8 mouse cellular contexts compared by ENCODE assay signal in the genomic region with DNA sequence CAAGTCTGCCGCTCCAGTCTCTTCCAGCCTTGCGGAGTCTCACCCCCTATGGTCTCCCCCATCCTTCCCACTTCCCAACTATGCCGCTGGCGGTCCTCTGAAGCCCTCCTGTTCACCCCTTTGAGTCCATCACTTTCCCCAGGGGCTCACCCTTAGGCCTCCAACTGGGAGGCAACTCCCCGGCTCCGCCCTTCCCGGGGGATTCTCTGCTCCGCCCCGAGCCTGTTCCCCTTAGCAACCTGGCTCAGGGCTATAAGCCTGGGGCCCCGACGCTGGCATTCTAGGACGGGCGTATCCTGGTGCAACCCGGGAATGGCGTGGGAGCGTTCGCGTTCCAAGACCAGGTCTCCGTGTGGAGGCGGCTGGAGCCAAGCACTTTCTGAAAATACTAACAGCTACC. TPM values are rescaled to one million over a fixed set of nuclear protein-coding genes. Genes with fewer than 3 reads are reported as not detected.
A peak's percentile ranks its signal among the peaks of the same experiment; 100 is the strongest.
DNase-seq lines count a peak whose midpoint lies in the region; ATAC-seq lines count a peak whose summit lies in the region.

A gene (minus strand): TSS at position 381 of the 400 bp plus-strand sequence.

- H3K9me3 ChIP-seq in hindbrain, embryonic 12.5 days (replicated peaks) = no peaks in the 10 kb centered on the region
- H3K9me3 ChIP-seq in stomach, embryonic 14.5 days (ENCODE audit: control insufficient read depth, low read depth, low read length) = no peaks in the 10 kb centered on the region

- intact Hi-C loops in left cerebral cortex, postnatal 36 days (cut with DNase I) = no loop called here

- peak; percentile 71 for DNase-seq in NIH3T3 (ENCODE audit: low read depth)
- peak; percentile 60 to 74 for DNase-seq in adrenal gland, postnatal 4 days (ENCODE audit: low spot score in 2 of 2)
- DNase-seq in gastrocnemius, adult 18-20 months (ENCODE audit: low spot score) = peak; percentile 63
- DNase-seq in left cerebral cortex, postnatal 36 days (ENCODE audit: low spot score in 2 of 2) = peak in 1 of 2 experiments; percentile 11
- DNase-seq in cerebellum, adult 9-11 months = no peak

- peak within 1 kb of the TSS; percentile 24 for H3K9ac ChIP-seq in hindbrain, embryonic 12.5 days
- H3K9ac ChIP-seq in stomach, embryonic 14.5 days (replicated peaks; ENCODE audit: low read depth, low read length) = peak within 1 kb of the TSS; percentile 56; the same call in 1 of the 2 replicates

- ATAC-seq in hindbrain, embryonic 12.5 days (ENCODE audit: low FRiP score) = peak; percentile 85
- ATAC-seq in megakaryocyte progenitor cell, adult 5-6 weeks (replicated peaks; ENCODE audit: poor library complexity) = peak; percentile 15
- peak; percentile 92 for ATAC-seq in stomach, embryonic 14.5 days (ENCODE audit: insufficient number of reproducible peaks, insufficient read depth, low FRiP score, low read depth)

- peaks cover 19% of the 10 kb centered on the region for H3K4me1 ChIP-seq in hindbrain, embryonic 12.5 days
- H3K4me1 ChIP-seq in stomach, embryonic 14.5 days (ENCODE audit: control insufficient read depth, insufficient read depth, low read length) = peaks cover 25% of the 10 kb centered on the region

- H3K36me3 ChIP-seq in hindbrain, embryonic 12.5 days = no peaks in the 10 kb centered on the region
- no peaks in the 10 kb centered on the region for H3K36me3 ChIP-seq in stomach, embryonic 14.5 days (ENCODE audit: control insufficient read depth, insufficient read depth, low read length)

- H3K27ac ChIP-seq in hindbrain, embryonic 12.5 days = peak within 1 kb of the TSS; percentile 31; the same call in 1 of the 2 replicates
- peak within 1 kb of the TSS; percentile 93 for H3K27ac ChIP-seq in stomach, embryonic 14.5 days (ENCODE audit: low read length)

- 1% methylated on average over 20 of the region's 20 CpGs for WGBS in hindbrain, embryonic 12.5 days
- WGBS in stomach, embryonic 14.5 days = 3% methylated on average over 20 of the region's 20 CpGs

- H3K27me3 ChIP-seq in hindbrain, embryonic 12.5 days = peaks cover 34% of the 10 kb centered on the region
- no peaks in the 10 kb centered on the region for H3K27me3 ChIP-seq in stomach, embryonic 14.5 days (ENCODE audit: control insufficient read depth, insufficient read depth, low read length)

- H3K4me3 ChIP-seq in hindbrain, embryonic 12.5 days = peak within 1 kb of the TSS; percentile 32
- peak within 1 kb of the TSS; percentile 53 for H3K4me3 ChIP-seq in stomach, embryonic 14.5 days (ENCODE audit: low read depth, low read length)

- peak within 1 kb of the TSS; percentile 69 for H3K4me2 ChIP-seq in hindbrain, embryonic 12.5 days (replicated peaks)
- peak within 1 kb of the TSS; percentile 93 for H3K4me2 ChIP-seq in stomach, embryonic 14.5 days (replicated peaks; ENCODE audit: low read depth, low read length)

RNA-seq across cellular contexts. Expression of the gene that starts here (rescaled TPM):
- 10 to 100 TPM; 68.7 to 73.7 TPM for total RNA-seq in adrenal gland, postnatal 4 days (2021)
- total RNA-seq in gastrocnemius, adult 18-20 months (2021) = 1 to 10 TPM; 8.5 to 9.4 TPM
- 13.2 and 15.4 TPM in 2 replicates for polyA plus RNA-seq in hindbrain, embryonic 12.5 days (2016; fragmentation: Nextera tagmentation; extraction: Ambion mirVana)
- 10 to 100 TPM; 16.7 to 19.4 TPM for total RNA-seq in left cerebral cortex, postnatal 36 days (2021)
- 15.0 and 20.2 TPM in 2 replicates for total RNA-seq in megakaryocyte progenitor cell, adult 5-6 weeks (2015)
- 23.9 and 31.2 TPM in 2 replicates for total RNA-seq in megakaryocyte progenitor cell, adult 5-6 weeks (2017)
- polyA plus RNA-seq in stomach, embryonic 14.5 days (2014; fragmentation: Nextera tagmentation; extraction: Ambion mirVana) = 45.3 and 48.9 TPM in 2 replicates

Comparison
In these comparisons a context has a peak if more than half of its experiments do, and no peak if none do; other contexts are left out.
1. ATAC-seq: peak in every context shown above with its lines; median percentile 92 in stomach, embryonic 14.5 days; 85 in hindbrain, embryonic 12.5 days; 15 in megakaryocyte progenitor cell, adult 5-6 weeks.